Mouse (Mus musculus) midbrain, embryonic 15.5 days (tissue): ENCODE data around the gene Gm17482. TPM values are rescaled to one million over a fixed set of nuclear protein-coding genes. Genes with fewer than 3 reads are reported as not detected.

Experiments used
- ATAC-seq: fragments of 200-750 bp; cut with Nextera tagmentation; replicated peaks from 2 replicates; pipeline ENCODE4 v1.8.0; 2017; ENCODE audit warnings: moderate TSS enrichment
- H3K27ac ChIP-seq: fragments of 300-500 bp; sonication (generic); 2 replicates; pipeline ENCODE4 v1.5.1; 2015; ENCODE audit warnings: mild to moderate bottlenecking, inconsistent platforms
- H3K27me3 ChIP-seq: fragments of 300-500 bp; sonication (generic); replicated peaks from 2 replicates; pipeline ENCODE4 v1.6.1; 2015; ENCODE audit warnings: inconsistent platforms
- H3K36me3 ChIP-seq: fragments of 300-500 bp; sonication (generic); replicated peaks from 2 replicates; pipeline ENCODE4 v1.6.1; 2015; ENCODE audit warnings: inconsistent platforms
- H3K4me1 ChIP-seq: fragments of 300-500 bp; sonication (generic); 2 replicates; pipeline ENCODE4 v1.6.1; 2015; ENCODE audit warnings: inconsistent platforms
- H3K4me2 ChIP-seq: fragments of 300-500 bp; sonication (generic); 2 replicates; pipeline ENCODE4 v1.6.1; 2015; ENCODE audit warnings: inconsistent platforms, mild to moderate bottlenecking, moderate library complexity
- H3K4me3 ChIP-seq: fragments of 300-500 bp; sonication (generic); 2 replicates; pipeline ENCODE4 v1.5.1; 2015; ENCODE audit warnings: mild to moderate bottlenecking, inconsistent platforms
- H3K9ac ChIP-seq: fragments of 300-500 bp; sonication (generic); 2 replicates; pipeline ENCODE4 v1.6.1; 2015; ENCODE audit warnings: mild to moderate bottlenecking, inconsistent platforms
- H3K9me3 ChIP-seq: fragments of 300-500 bp; sonication (generic); 2 replicates; pipeline ENCODE4 v1.6.1; 2016; ENCODE audit warnings: inconsistent platforms
- WGBS: fragments of 180-500 bp; shearing (Covaris S2); methylation state at CpG from one replicate; pipeline ENCODE4 v1.1.7; 2015; ENCODE audit warnings: mixed read lengths; 5-methylcytosine and 5-hydroxymethylcytosine counted together
- polyA plus RNA-seq: library from polyadenylated mRNA; unstranded; fragments of >200 nt; fragmentation: Nextera tagmentation; extraction: Ambion mirVana; gene quantifications from 2 replicates; pipeline ENCODE4 v1.2.1, GENCODE M21; 2015

The Gm17482 gene
- polyA plus RNA-seq, 1 experiment from 2014 or later: not detected

- H3K4me1 ChIP-seq: peaks cover 4% of the 10 kb centered on the region; the same call in 1 of the 2 replicates
- 17% methylated on average over 7 of the region's 10 CpGs for WGBS
- H3K27ac ChIP-seq: peak within 1 kb of the TSS; percentile 63
- H3K4me3 ChIP-seq: 0 out of 2 replicates have a peak within 1 kb of the TSS, but pooled peaks have one; percentile 3
- peak; percentile 66 for ATAC-seq
- H3K9ac ChIP-seq: no peak within 1 kb of the TSS
- H3K36me3 ChIP-seq: no peaks in the 10 kb centered on the region
- peaks cover 10% of the 10 kb centered on the region for H3K27me3 ChIP-seq
- H3K4me2 ChIP-seq: peak within 1 kb of the TSS; percentile 34
- H3K9me3 ChIP-seq: no peaks in the 10 kb centered on the region
Observed at GRCm38 (mm10) chr6:115252099-115252873, 25.1 kb downstream of the Gm17482 start, which contains the start of gene Timp4. Timp4 (minus strand) TSS chr6:115252205.

- H3K27ac ChIP-seq: no peak overlapping the region
- H3K4me3 ChIP-seq: no peak overlapping the region
- H3K4me1 ChIP-seq: peaks cover 4% of the 10 kb centered on the region; the same call in 1 of the 2 replicates
- peaks cover 4% of the 10 kb centered on the region for H3K27me3 ChIP-seq
- H3K4me2 ChIP-seq: no peak overlapping the region
- H3K9me3 ChIP-seq: no peaks in the 10 kb centered on the region
- H3K9ac ChIP-seq: no peak overlapping the region
- WGBS: 85% methylated on average over 3 of the region's 3 CpGs
- no peak for ATAC-seq
- no peaks in the 10 kb centered on the region for H3K36me3 ChIP-seq
Observed at GRCm38 (mm10) chr6:115255171-115255570, 28.0 kb downstream of the Gm17482 start.

- Histone ChIP-seq H3K4me2 (no peak overlapping the region), H3K27ac (no peak overlapping the region), H3K9me3 (no peaks in the 10 kb centered on the region), H3K27me3 (no peaks in the 10 kb centered on the region), H3K36me3 (no peaks in the 10 kb centered on the region), H3K4me1 (no peaks in the 10 kb centered on the region), H3K9ac (no peak overlapping the region), H3K4me3 (no peak overlapping the region)
- 82% methylated on average over 3 of the region's 3 CpGs for WGBS
- ATAC-seq: no peak
Observed at GRCm38 (mm10) chr6:115260507-115260906, 33.4 kb downstream of the Gm17482 start.

GRCm38 (mm10) chr6:115266791-115267190 lies 39.6 kb downstream of the Gm17482 start:
- ATAC-seq: no peak
- Histone ChIP-seq H3K4me3 (no peak overlapping the region), H3K4me1 (no peaks in the 10 kb centered on the region), H3K27ac (no peak overlapping the region), H3K36me3 (no peaks in the 10 kb centered on the region), H3K4me2 (no peak overlapping the region), H3K9ac (no peak overlapping the region), H3K27me3 (no peaks in the 10 kb centered on the region), H3K9me3 (no peaks in the 10 kb centered on the region)
- 87% methylated on average over 5 of the region's 5 CpGs for WGBS

GRCm38 (mm10) chr6:115267916-115268315 lies 40.8 kb downstream of the Gm17482 start:
- H3K4me1 ChIP-seq: no peaks in the 10 kb centered on the region
- no peak overlapping the region for H3K27ac ChIP-seq
- H3K9me3 ChIP-seq: no peaks in the 10 kb centered on the region
- H3K27me3 ChIP-seq: no peaks in the 10 kb centered on the region
- WGBS: 56% methylated on average over 2 of the region's 2 CpGs
- H3K9ac ChIP-seq: no peak overlapping the region
- H3K36me3 ChIP-seq: no peaks in the 10 kb centered on the region
- no peak overlapping the region for H3K4me3 ChIP-seq
- ATAC-seq: peak; percentile 78
- no peak overlapping the region for H3K4me2 ChIP-seq

- ATAC-seq: no peak
- no peaks in the 10 kb centered on the region for H3K4me1 ChIP-seq
- WGBS: 84% methylated on average over 10 of the region's 10 CpGs
- no peaks in the 10 kb centered on the region for H3K27me3 ChIP-seq
- no peak overlapping the region for H3K4me3 ChIP-seq
- no peaks in the 10 kb centered on the region for H3K9me3 ChIP-seq
- H3K9ac ChIP-seq: no peak overlapping the region
- H3K4me2 ChIP-seq: no peak overlapping the region
- no peaks in the 10 kb centered on the region for H3K36me3 ChIP-seq
- H3K27ac ChIP-seq: no peak overlapping the region
Observed at GRCm38 (mm10) chr6:115268551-115269385, 41.6 kb downstream of the Gm17482 start.

- Histone ChIP-seq H3K4me2 (no peak overlapping the region), H3K27me3 (no peaks in the 10 kb centered on the region), H3K36me3 (no peaks in the 10 kb centered on the region), H3K27ac (no peak overlapping the region), H3K9me3 (no peaks in the 10 kb centered on the region), H3K9ac (no peak overlapping the region), H3K4me1 (no peaks in the 10 kb centered on the region), H3K4me3 (no peak overlapping the region)
- WGBS: 78% methylated on average over 5 of the region's 5 CpGs
- no peak for ATAC-seq
Observed at GRCm38 (mm10) chr6:115269561-115269960, 42.4 kb downstream of the Gm17482 start.

- ATAC-seq: no peak
- WGBS: 86% methylated on average over 2 of the region's 2 CpGs
Observed at GRCm38 (mm10) chr6:115270085-115270484, 42.9 kb downstream of the Gm17482 start.

GRCm38 (mm10) chr6:115271326-115271725 lies 44.2 kb downstream of the Gm17482 start:
- no peaks in the 10 kb centered on the region for H3K36me3 ChIP-seq
- no peaks in the 10 kb centered on the region for H3K4me1 ChIP-seq
- H3K27me3 ChIP-seq: no peaks in the 10 kb centered on the region
- H3K4me3 ChIP-seq: no peak overlapping the region
- no peak overlapping the region for H3K9ac ChIP-seq
- no peak overlapping the region for H3K4me2 ChIP-seq
- H3K27ac ChIP-seq: no peak overlapping the region
- H3K9me3 ChIP-seq: no peaks in the 10 kb centered on the region
- no peak for ATAC-seq
- WGBS: 64% methylated on average over 3 of the region's 3 CpGs

More at GRCm38 (mm10) chr6:115270085-115270484, 42.9 kb downstream of the Gm17482 start:
- H3K4me3 ChIP-seq: no peak overlapping the region
- H3K9ac ChIP-seq: no peak overlapping the region
- no peaks in the 10 kb centered on the region for H3K27me3 ChIP-seq
- no peaks in the 10 kb centered on the region for H3K9me3 ChIP-seq
- H3K36me3 ChIP-seq: no peaks in the 10 kb centered on the region
- no peak overlapping the region for H3K27ac ChIP-seq
- H3K4me2 ChIP-seq: no peak overlapping the region
- H3K4me1 ChIP-seq: no peaks in the 10 kb centered on the region

GRCm38 (mm10) chr6:115271866-115272271 lies 44.7 kb downstream of the Gm17482 start:
- Histone ChIP-seq H3K27ac (no peak overlapping the region), H3K9ac (no peak overlapping the region), H3K36me3 (no peaks in the 10 kb centered on the region), H3K4me3 (no peak overlapping the region), H3K4me2 (no peak overlapping the region), H3K9me3 (no peaks in the 10 kb centered on the region), H3K27me3 (no peaks in the 10 kb centered on the region), H3K4me1 (no peaks in the 10 kb centered on the region)
- ATAC-seq: no peak
- WGBS: 25% methylated on average over 4 of the region's 4 CpGs

GRCm38 (mm10) chr6:115273346-115273745 lies 46.2 kb downstream of the Gm17482 start:
- Histone ChIP-seq H3K27ac (no peak overlapping the region), H3K4me1 (no peaks in the 10 kb centered on the region), H3K9ac (no peak overlapping the region), H3K27me3 (no peaks in the 10 kb centered on the region), H3K9me3 (no peaks in the 10 kb centered on the region), H3K36me3 (no peaks in the 10 kb centered on the region), H3K4me3 (no peak overlapping the region), H3K4me2 (no peak overlapping the region)
- 84% methylated on average over 10 of the region's 10 CpGs for WGBS
- ATAC-seq: no peak

- no peak overlapping the region for H3K4me3 ChIP-seq
- H3K27ac ChIP-seq: no peak overlapping the region
- no peak overlapping the region for H3K4me2 ChIP-seq
- no peaks in the 10 kb centered on the region for H3K4me1 ChIP-seq
- H3K9me3 ChIP-seq: no peaks in the 10 kb centered on the region
- no peak for ATAC-seq
- H3K9ac ChIP-seq: no peak overlapping the region
- H3K27me3 ChIP-seq: no peaks in the 10 kb centered on the region
- H3K36me3 ChIP-seq: no peaks in the 10 kb centered on the region
- 84% methylated on average over 9 of the region's 9 CpGs for WGBS
Observed at GRCm38 (mm10) chr6:115274705-115275104, 47.6 kb downstream of the Gm17482 start.
